Mouse (Mus musculus) midbrain, embryonic 16.5 days (tissue): ENCODE results near the gene Numa1. TPM values are rescaled to one million over a fixed set of nuclear protein-coding genes. Genes with fewer than 3 reads are reported as not detected.

Source experiments
- ATAC-seq: fragments of 200-750 bp; cut with Nextera tagmentation; 2 replicates; pipeline ENCODE4 v1.8.0; 2017; ENCODE audit warnings: moderate TSS enrichment
- H3K27ac ChIP-seq: fragments of 300-500 bp; sonication (generic); 2 replicates; pipeline ENCODE4 v1.5.1; 2014; ENCODE audit warnings: mild to moderate bottlenecking, low read length, mixed read lengths
- H3K27me3 ChIP-seq: fragments of 300-500 bp; sonication (generic); 2 replicates; pipeline ENCODE4 v1.6.1; 2014; ENCODE audit warnings: low read depth, low read length, mixed read lengths; ENCODE audit not compliant: control insufficient read depth, insufficient read depth
- H3K36me3 ChIP-seq: fragments of 300-500 bp; sonication (generic); 2 replicates; pipeline ENCODE4 v1.6.1; 2014; ENCODE audit warnings: mild to moderate bottlenecking, low read length, moderate library complexity, mixed read lengths; ENCODE audit not compliant: control insufficient read depth, insufficient read depth
- H3K4me1 ChIP-seq: fragments of 300-500 bp; sonication (generic); 2 replicates; pipeline ENCODE4 v1.6.1; 2014; ENCODE audit warnings: mild to moderate bottlenecking, low read length, mixed read lengths; ENCODE audit not compliant: control insufficient read depth, insufficient read depth
- H3K4me2 ChIP-seq: fragments of 300-500 bp; sonication (generic); 2 replicates; pipeline ENCODE4 v1.6.1; 2014; ENCODE audit warnings: mild to moderate bottlenecking, low read length, mixed read lengths
- H3K4me3 ChIP-seq: fragments of 300-500 bp; sonication (generic); 2 replicates; pipeline ENCODE4 v1.5.1; 2014; ENCODE audit warnings: low read depth, mild to moderate bottlenecking, low read length, moderate library complexity, mixed read lengths
- H3K9ac ChIP-seq: fragments of 300-500 bp; sonication (generic); 2 replicates; pipeline ENCODE4 v1.6.1; 2014; ENCODE audit warnings: low read depth, low read length, mixed read lengths
- H3K9me3 ChIP-seq: fragments of 300-500 bp; sonication (generic); replicated peaks from 2 replicates; pipeline ENCODE4 v1.6.1; 2014; ENCODE audit warnings: mild to moderate bottlenecking, low read length, mixed read lengths; ENCODE audit not compliant: control insufficient read depth, poor library complexity, severe bottlenecking
- WGBS: fragments of 180-500 bp; shearing (Covaris S2); extraction: QIAGEN DNeasy Blood & Tissue Kit; methylation state at CpG from one replicate; pipeline ENCODE4 v1.1.7; 2014; 5-methylcytosine and 5-hydroxymethylcytosine counted together
- polyA plus RNA-seq: library from polyadenylated mRNA; unstranded; fragments of >200 nt; fragmentation: Nextera tagmentation; extraction: Ambion mirVana; gene quantifications from 2 replicates; pipeline ENCODE4 v1.2.1, GENCODE M21; 2015

The Numa1 gene
- polyA plus RNA-seq, 1 experiment from 2014 or later, result 37.8 TPM

- Histone ChIP-seq H3K9ac (no peak overlapping the region), H3K27me3 (no peaks in the 10 kb centered on the region), H3K27ac (no peak overlapping the region), H3K4me2 (no peak overlapping the region), H3K4me1 (no peaks in the 10 kb centered on the region), H3K9me3 (no peaks in the 10 kb centered on the region), H3K4me3 (no peak overlapping the region), H3K36me3 (peaks cover 1% of the 10 kb centered on the region; the same call in 1 of the 2 replicates)
- 100% methylated on average over 1 of the region's 1 CpGs for WGBS
- no peak for ATAC-seq
Observed at GRCm38 (mm10) chr7:101982735-101983134, 48.8 kb downstream of the Numa1 start.

DNA sequence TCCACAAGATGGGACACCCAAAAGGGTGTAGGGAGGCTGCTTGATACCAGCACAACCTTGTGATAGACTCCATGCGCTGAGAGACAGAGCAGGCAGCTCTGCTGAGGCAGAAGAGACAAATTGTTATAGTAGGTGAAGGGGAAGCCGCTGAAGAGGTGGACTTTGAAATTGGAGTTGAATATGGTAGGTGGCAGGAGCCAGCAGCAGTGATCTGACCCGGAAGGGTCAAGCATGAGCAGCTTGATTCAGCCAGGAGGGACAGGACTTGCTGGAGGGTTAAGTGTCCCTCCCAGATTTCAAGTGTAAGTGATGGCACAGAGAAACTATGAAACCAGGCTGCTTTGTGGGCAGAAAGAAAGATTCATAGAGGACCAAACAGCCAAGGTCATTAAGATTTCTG, 51.2 kb downstream of the Numa1 start:
- Histone ChIP-seq H3K9ac (no peak overlapping the region), H3K4me1 (no peaks in the 10 kb centered on the region), H3K27ac (no peak overlapping the region), H3K27me3 (no peaks in the 10 kb centered on the region), H3K4me2 (no peak overlapping the region), H3K36me3 (peaks cover 14% of the 10 kb centered on the region; the same call in 1 of the 2 replicates), H3K9me3 (no peaks in the 10 kb centered on the region), H3K4me3 (no peak overlapping the region)
- 88% methylated on average over 3 of the region's 3 CpGs for WGBS
- ATAC-seq, result no peak

GRCm38 (mm10) chr7:101994241-101994640, 60.3 kb downstream of the Numa1 start:
- Histone ChIP-seq H3K36me3 (peaks cover 75% of the 10 kb centered on the region), H3K4me3 (no peak overlapping the region), H3K9ac (no peak overlapping the region), H3K27ac (no peak overlapping the region), H3K9me3 (no peaks in the 10 kb centered on the region), H3K4me2 (no peak overlapping the region), H3K27me3 (no peaks in the 10 kb centered on the region), H3K4me1 (no peaks in the 10 kb centered on the region)
- ATAC-seq, result no peak
- 91% methylated on average over 3 of the region's 3 CpGs for WGBS

GRCm38 (mm10) chr7:101998194-101998927, 64.5 kb downstream of the Numa1 start:
- no peaks in the 10 kb centered on the region for H3K9me3 ChIP-seq
- H3K36me3 ChIP-seq, result peaks cover 82% of the 10 kb centered on the region
- H3K4me2 ChIP-seq, result no peak overlapping the region
- H3K4me1 ChIP-seq, result no peaks in the 10 kb centered on the region
- no peak overlapping the region for H3K9ac ChIP-seq
- peak; percentile 54 for ATAC-seq
- no peak overlapping the region for H3K27ac ChIP-seq
- H3K4me3 ChIP-seq, result no peak overlapping the region
- no peaks in the 10 kb centered on the region for H3K27me3 ChIP-seq
- WGBS, result 64% methylated on average over 14 of the region's 14 CpGs

DNA sequence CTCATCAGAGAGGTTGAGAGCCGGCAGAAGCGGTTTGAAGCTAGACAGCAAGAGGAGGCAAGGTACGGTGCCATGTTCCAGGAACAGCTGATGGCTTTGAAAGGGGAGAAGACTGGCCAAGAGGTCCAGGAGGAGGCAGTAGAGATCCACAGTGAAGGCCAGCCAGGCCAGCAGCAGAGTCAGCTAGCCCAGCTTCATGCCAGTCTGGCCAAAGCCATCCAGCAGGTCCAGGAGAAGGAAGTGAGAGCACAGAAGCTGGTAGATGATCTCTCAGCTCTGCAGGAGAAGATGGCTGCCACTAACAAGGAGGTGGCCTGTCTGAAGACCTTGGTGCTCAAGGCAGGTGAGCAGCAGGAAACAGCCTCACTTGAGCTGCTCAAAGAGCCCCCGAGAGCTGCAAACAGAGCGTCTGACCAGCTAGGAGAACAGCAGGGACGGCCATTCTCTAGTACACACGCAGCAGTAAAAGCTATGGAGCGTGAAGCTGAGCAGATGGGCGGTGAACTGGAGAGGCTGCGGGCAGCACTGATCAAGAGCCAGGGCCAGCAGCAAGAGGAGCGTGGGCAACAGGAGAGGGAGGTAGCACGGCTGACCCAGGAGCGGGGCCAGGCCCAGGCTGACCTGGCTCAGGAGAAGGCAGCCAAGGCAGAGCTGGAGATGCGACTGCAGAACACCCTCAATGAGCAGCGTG, 65.7 kb downstream of the Numa1 start:
- Histone ChIP-seq H3K4me1 (no peaks in the 10 kb centered on the region), H3K9me3 (no peaks in the 10 kb centered on the region), H3K4me2 (no peak overlapping the region), H3K9ac (no peak overlapping the region), H3K27ac (no peak overlapping the region), H3K36me3 (peaks cover 71% of the 10 kb centered on the region), H3K27me3 (no peaks in the 10 kb centered on the region), H3K4me3 (no peak overlapping the region)
- ATAC-seq, result no peak
- WGBS, result 93% methylated on average over 15 of the region's 15 CpGs

GRCm38 (mm10) chr7:102000296-102000695, 66.4 kb downstream of the Numa1 start:
- H3K4me2 ChIP-seq, result no peak overlapping the region
- H3K9me3 ChIP-seq, result no peaks in the 10 kb centered on the region
- no peaks in the 10 kb centered on the region for H3K27me3 ChIP-seq
- no peak overlapping the region for H3K9ac ChIP-seq
- H3K36me3 ChIP-seq, result peaks cover 68% of the 10 kb centered on the region
- ATAC-seq, result no peak
- 88% methylated on average over 8 of the region's 8 CpGs for WGBS
- no peak overlapping the region for H3K27ac ChIP-seq
- H3K4me1 ChIP-seq, result no peaks in the 10 kb centered on the region
- H3K4me3 ChIP-seq, result no peak overlapping the region

DNA sequence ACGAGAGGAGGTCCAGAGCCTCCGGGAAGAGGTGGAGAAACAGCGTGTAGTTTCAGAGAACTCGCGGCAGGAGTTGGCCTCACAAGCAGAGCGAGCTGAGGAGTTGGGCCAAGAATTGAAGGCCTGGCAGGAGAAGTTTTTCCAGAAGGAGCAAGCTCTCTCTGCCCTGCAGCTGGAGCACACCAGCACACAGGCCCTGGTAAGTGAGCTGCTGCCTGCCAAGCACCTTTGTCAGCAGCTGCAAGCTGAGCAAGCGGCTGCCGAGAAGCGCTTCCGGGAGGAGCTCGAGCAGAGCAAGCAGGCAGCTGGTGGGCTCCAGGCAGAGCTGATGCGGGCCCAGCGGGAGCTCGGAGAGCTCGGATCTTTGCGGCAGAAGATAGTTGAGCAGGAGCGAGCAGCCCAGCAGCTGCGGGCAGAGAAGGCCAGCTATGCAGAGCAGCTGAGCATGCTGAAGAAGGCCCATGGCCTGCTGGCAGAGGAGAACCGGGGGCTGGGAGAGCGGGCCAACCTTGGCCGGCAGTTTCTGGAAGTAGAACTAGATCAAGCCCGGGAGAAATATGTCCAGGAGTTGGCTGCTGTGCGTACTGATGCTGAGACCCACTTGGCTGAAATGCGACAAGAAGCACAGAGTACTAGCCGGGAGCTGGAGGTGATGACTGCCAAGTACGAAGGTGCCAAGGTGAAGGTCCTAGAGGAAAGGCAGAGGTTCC, 67.2 kb downstream of the Numa1 start:
- no peaks in the 10 kb centered on the region for H3K4me1 ChIP-seq
- no peak for ATAC-seq
- H3K27me3 ChIP-seq, result no peaks in the 10 kb centered on the region
- no peak overlapping the region for H3K27ac ChIP-seq
- 86% methylated on average over 26 of the region's 26 CpGs for WGBS
- H3K36me3 ChIP-seq, result peaks cover 60% of the 10 kb centered on the region
- no peaks in the 10 kb centered on the region for H3K9me3 ChIP-seq
- no peak overlapping the region for H3K4me2 ChIP-seq
- H3K9ac ChIP-seq, result no peak overlapping the region
- H3K4me3 ChIP-seq, result no peak overlapping the region

DNA sequence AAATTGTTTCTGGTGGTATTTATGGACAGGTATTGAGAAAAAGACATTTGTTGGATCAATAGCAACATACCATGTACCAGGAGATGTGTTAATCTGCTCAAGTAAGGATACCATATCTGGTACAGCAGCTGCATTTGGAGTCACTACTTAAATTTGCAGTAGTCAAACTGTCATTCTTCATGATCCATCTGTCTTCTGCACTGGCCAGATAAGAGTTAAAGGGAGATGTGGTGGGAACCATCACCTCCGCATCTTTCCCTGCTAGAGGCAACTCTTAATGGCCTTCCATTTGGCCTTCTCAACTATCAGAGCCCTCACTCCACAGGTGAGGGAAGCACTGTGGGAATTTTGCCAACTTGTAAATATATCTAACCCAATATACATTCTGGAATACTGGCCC, 72.6 kb downstream of the Numa1 start:
- no peak overlapping the region for H3K4me2 ChIP-seq
- no peak for ATAC-seq
- 100% methylated on average over 1 of the region's 1 CpGs for WGBS
- no peaks in the 10 kb centered on the region for H3K9me3 ChIP-seq
- no peaks in the 10 kb centered on the region for H3K27me3 ChIP-seq
- no peak overlapping the region for H3K4me3 ChIP-seq
- peaks cover 54% of the 10 kb centered on the region for H3K36me3 ChIP-seq
- no peak overlapping the region for H3K27ac ChIP-seq
- no peak overlapping the region for H3K9ac ChIP-seq
- no peaks in the 10 kb centered on the region for H3K4me1 ChIP-seq

GRCm38 (mm10) chr7:102011855-102012254, 77.9 kb downstream of the Numa1 start:
- no peak overlapping the region for H3K4me2 ChIP-seq
- no peak overlapping the region for H3K4me3 ChIP-seq
- no peaks in the 10 kb centered on the region for H3K4me1 ChIP-seq
- no peaks in the 10 kb centered on the region for H3K9me3 ChIP-seq
- WGBS, result 91% methylated on average over 9 of the region's 9 CpGs
- H3K9ac ChIP-seq, result no peak overlapping the region
- H3K27ac ChIP-seq, result no peak overlapping the region
- H3K27me3 ChIP-seq, result no peaks in the 10 kb centered on the region
- peaks cover 83% of the 10 kb centered on the region for H3K36me3 ChIP-seq
- no peak for ATAC-seq
